Mouse (Mus musculus) forebrain, embryonic 16.5 days (tissue): ENCODE measurements around the gene Tspan9. TPM values are rescaled to one million over a fixed set of nuclear protein-coding genes. Genes with fewer than 3 reads are reported as not detected.

Experiments
- ATAC-seq: fragments of 200-750 bp; cut with Nextera tagmentation; 2 replicates; pipeline ENCODE4 v1.8.0; 2017; ENCODE audit warnings: mild to moderate bottlenecking, moderate library complexity
- H3K27ac ChIP-seq: fragments of 300-500 bp; sonication (generic); 2 replicates; pipeline ENCODE4 v1.5.1; 2014; ENCODE audit warnings: low read length, control low read depth
- H3K27me3 ChIP-seq: fragments of 300-500 bp; sonication (generic); replicated peaks from 2 replicates; pipeline ENCODE4 v1.6.1; 2014; ENCODE audit warnings: low read length; ENCODE audit not compliant: control insufficient read depth, insufficient read depth
- H3K36me3 ChIP-seq: fragments of 300-500 bp; sonication (generic); 2 replicates; pipeline ENCODE4 v1.6.1; 2014; ENCODE audit not compliant: control insufficient read depth, insufficient read depth
- H3K4me1 ChIP-seq: fragments of 300-500 bp; sonication (generic); replicated peaks from 2 replicates; pipeline ENCODE4 v1.6.1; 2014; ENCODE audit warnings: low read length; ENCODE audit not compliant: control insufficient read depth, insufficient read depth
- H3K4me2 ChIP-seq: fragments of 300-500 bp; sonication (generic); 2 replicates; pipeline ENCODE4 v1.6.1; 2014; ENCODE audit warnings: mild to moderate bottlenecking, low read length, control low read depth
- H3K4me3 ChIP-seq: fragments of 300-500 bp; sonication (generic); replicated peaks from 2 replicates; pipeline ENCODE4 v1.5.1; 2014; ENCODE audit warnings: mild to moderate bottlenecking, low read length, control low read depth
- H3K9ac ChIP-seq: fragments of 300-500 bp; sonication (generic); replicated peaks from 2 replicates; pipeline ENCODE4 v1.6.1; 2014; ENCODE audit warnings: low read depth, low read length, control low read depth
- H3K9me3 ChIP-seq: fragments of 300-500 bp; sonication (generic); 2 replicates; pipeline ENCODE4 v1.6.1; 2016; ENCODE audit warnings: low read length; ENCODE audit not compliant: control insufficient read depth
- WGBS: fragments of 180-500 bp; shearing (Covaris S2); extraction: QIAGEN DNeasy Blood & Tissue Kit; methylation state at CpG from one replicate; pipeline ENCODE4 v1.1.7; 2014; 5-methylcytosine and 5-hydroxymethylcytosine counted together
- polyA plus RNA-seq: library from polyadenylated mRNA; unstranded; fragments of >200 nt; fragmentation: Nextera tagmentation; extraction: Ambion mirVana; gene quantifications from 2 replicates; pipeline ENCODE4 v1.2.1, GENCODE M21; 2015

Gene Tspan9
- polyA plus RNA-seq, 1 experiment from 2014 or later, result 57.4 TPM

- H3K27ac ChIP-seq, result no peak overlapping the region
- no peak for ATAC-seq
- 83% methylated on average over 5 of the region's 5 CpGs for WGBS
- H3K9ac ChIP-seq, result no peak overlapping the region
- no peaks in the 10 kb centered on the region for H3K27me3 ChIP-seq
- H3K36me3 ChIP-seq, result no peaks in the 10 kb centered on the region
- no peak overlapping the region for H3K4me2 ChIP-seq
- H3K9me3 ChIP-seq, result no peaks in the 10 kb centered on the region
- H3K4me3 ChIP-seq, result no peak overlapping the region
- peaks cover 10% of the 10 kb centered on the region for H3K4me1 ChIP-seq
Measured at GRCm38 (mm10) chr6:128061342-128061741, 82.1 kb downstream of the Tspan9 start.

- Histone ChIP-seq H3K27ac (no peak overlapping the region), H3K9ac (0 out of 2 replicates have a peak overlapping the region, but pooled peaks have one; percentile 14), H3K4me3 (no peak overlapping the region), H3K27me3 (no peaks in the 10 kb centered on the region), H3K4me1 (peaks cover 7% of the 10 kb centered on the region), H3K9me3 (no peaks in the 10 kb centered on the region), H3K4me2 (no peak overlapping the region), H3K36me3 (no peaks in the 10 kb centered on the region)
- no peak for ATAC-seq
- 33% methylated on average over 9 of the region's 9 CpGs for WGBS
Measured at GRCm38 (mm10) chr6:128058570-128058969, 84.8 kb downstream of the Tspan9 start.

GRCm38 (mm10) chr6:128058157-128058556 lies 85.2 kb downstream of the Tspan9 start:
- H3K9ac ChIP-seq, result no peak overlapping the region
- H3K36me3 ChIP-seq, result no peaks in the 10 kb centered on the region
- no peak for ATAC-seq
- no peak overlapping the region for H3K4me2 ChIP-seq
- no peaks in the 10 kb centered on the region for H3K27me3 ChIP-seq
- H3K9me3 ChIP-seq, result no peaks in the 10 kb centered on the region
- H3K4me1 ChIP-seq, result peaks cover 7% of the 10 kb centered on the region
- no peak overlapping the region for H3K4me3 ChIP-seq
- WGBS, result 39% methylated on average over 7 of the region's 7 CpGs
- H3K27ac ChIP-seq, result no peak overlapping the region

- no peak overlapping the region for H3K9ac ChIP-seq
- no peaks in the 10 kb centered on the region for H3K36me3 ChIP-seq
- H3K27me3 ChIP-seq, result no peaks in the 10 kb centered on the region
- no peak overlapping the region for H3K27ac ChIP-seq
- ATAC-seq, result no peak
- H3K4me2 ChIP-seq, result no peak overlapping the region
- WGBS, result 68% methylated on average over 10 of the region's 10 CpGs
- peaks cover under 1% of the 10 kb centered on the region for H3K4me1 ChIP-seq
- H3K9me3 ChIP-seq, result no peaks in the 10 kb centered on the region
- no peak overlapping the region for H3K4me3 ChIP-seq
Measured at GRCm38 (mm10) chr6:128053000-128053732, 90.2 kb downstream of the Tspan9 start.

- Histone ChIP-seq H3K36me3 (no peaks in the 10 kb centered on the region), H3K27ac (no peak overlapping the region), H3K27me3 (no peaks in the 10 kb centered on the region), H3K9me3 (no peaks in the 10 kb centered on the region), H3K4me2 (no peak overlapping the region), H3K4me1 (no peaks in the 10 kb centered on the region), H3K4me3 (no peak overlapping the region), H3K9ac (no peak overlapping the region)
- ATAC-seq, result no peak
- 55% methylated on average over 7 of the region's 7 CpGs for WGBS
Measured at GRCm38 (mm10) chr6:128047671-128048070, 95.7 kb downstream of the Tspan9 start.

GRCm38 (mm10) chr6:128047239-128047638 lies 96.2 kb downstream of the Tspan9 start:
- H3K4me3 ChIP-seq, result no peak overlapping the region
- H3K27ac ChIP-seq, result no peak overlapping the region
- no peaks in the 10 kb centered on the region for H3K36me3 ChIP-seq
- ATAC-seq, result no peak
- H3K9ac ChIP-seq, result no peak overlapping the region
- WGBS, result 70% methylated on average over 8 of the region's 8 CpGs
- H3K4me1 ChIP-seq, result no peaks in the 10 kb centered on the region
- no peak overlapping the region for H3K4me2 ChIP-seq
- H3K9me3 ChIP-seq, result no peaks in the 10 kb centered on the region
- H3K27me3 ChIP-seq, result no peaks in the 10 kb centered on the region

GRCm38 (mm10) chr6:128046799-128047198 lies 96.6 kb downstream of the Tspan9 start:
- no peak overlapping the region for H3K27ac ChIP-seq
- 77% methylated on average over 6 of the region's 6 CpGs for WGBS
- ATAC-seq, result no peak
- no peaks in the 10 kb centered on the region for H3K9me3 ChIP-seq
- H3K9ac ChIP-seq, result no peak overlapping the region
- H3K36me3 ChIP-seq, result no peaks in the 10 kb centered on the region
- no peaks in the 10 kb centered on the region for H3K4me1 ChIP-seq
- H3K27me3 ChIP-seq, result no peaks in the 10 kb centered on the region
- H3K4me3 ChIP-seq, result no peak overlapping the region
- H3K4me2 ChIP-seq, result no peak overlapping the region

GRCm38 (mm10) chr6:128044691-128045090 lies 98.7 kb downstream of the Tspan9 start:
- Histone ChIP-seq H3K4me3 (no peak overlapping the region), H3K36me3 (no peaks in the 10 kb centered on the region), H3K4me1 (no peaks in the 10 kb centered on the region), H3K27ac (no peak overlapping the region), H3K27me3 (no peaks in the 10 kb centered on the region), H3K9me3 (no peaks in the 10 kb centered on the region), H3K9ac (no peak overlapping the region), H3K4me2 (no peak overlapping the region)
- 69% methylated on average over 10 of the region's 10 CpGs for WGBS
- no peak for ATAC-seq

- Histone ChIP-seq H3K4me3 (no peak overlapping the region), H3K9me3 (no peaks in the 10 kb centered on the region), H3K4me2 (no peak overlapping the region), H3K36me3 (no peaks in the 10 kb centered on the region), H3K27me3 (no peaks in the 10 kb centered on the region), H3K9ac (no peak overlapping the region), H3K4me1 (no peaks in the 10 kb centered on the region), H3K27ac (no peak overlapping the region)
- 73% methylated on average over 6 of the region's 6 CpGs for WGBS
- no peak for ATAC-seq
Measured at GRCm38 (mm10) chr6:128043486-128043885, 99.9 kb downstream of the Tspan9 start.

- 80% methylated on average over 6 of the region's 6 CpGs for WGBS
- Histone ChIP-seq H3K27ac (no peak overlapping the region), H3K9me3 (no peaks in the 10 kb centered on the region), H3K27me3 (no peaks in the 10 kb centered on the region), H3K36me3 (no peaks in the 10 kb centered on the region), H3K4me3 (no peak overlapping the region), H3K9ac (no peak overlapping the region), H3K4me2 (no peak overlapping the region), H3K4me1 (no peaks in the 10 kb centered on the region)
- no peak for ATAC-seq
Measured at GRCm38 (mm10) chr6:128041836-128042235, 101.6 kb downstream of the Tspan9 start.
